Mouse (Mus musculus) midbrain, embryonic 14.5 days (tissue): Measurements from ENCODE around the gene Tcf25. TPM values are rescaled to one million over a fixed set of nuclear protein-coding genes. Genes with fewer than 3 reads are reported as not detected.
"Not testable (repeated sequence)": the region's sequence is repeated elsewhere in the genome, so short reads cannot be mapped to it uniquely, and the experiment has no call there.

ENCODE experiments used
- ATAC-seq: fragments of 200-750 bp; cut with Nextera tagmentation; 2 replicates; pipeline ENCODE4 v1.8.0; 2017; ENCODE audit warnings: moderate number of reproducible peaks, moderate library complexity; ENCODE audit not compliant: low FRiP score, low TSS enrichment
- DNase-seq: peaks from one replicate; pipeline ENCODE4 v3.0.0-alpha.2; 2015
- H3K27ac ChIP-seq: fragments of 300-500 bp; sonication (generic); replicated peaks from 2 replicates; pipeline ENCODE4 v1.5.1; 2014; ENCODE audit warnings: mild to moderate bottlenecking, low read depth, low read length, moderate library complexity
- H3K27me3 ChIP-seq: fragments of 300-500 bp; sonication (generic); 2 replicates; pipeline ENCODE4 v1.6.1; 2014; ENCODE audit warnings: low read length, control low read depth, mixed read lengths; ENCODE audit not compliant: control insufficient read depth, insufficient read depth
- H3K36me3 ChIP-seq: fragments of 300-500 bp; sonication (generic); 2 replicates; pipeline ENCODE4 v1.6.1; 2014; ENCODE audit warnings: low read length, control low read depth; ENCODE audit not compliant: control insufficient read depth, insufficient read depth
- H3K4me1 ChIP-seq: fragments of 300-500 bp; sonication (generic); 2 replicates; pipeline ENCODE4 v1.6.1; 2014; ENCODE audit warnings: mild to moderate bottlenecking, antibody characterized with exemption, low read length, control low read depth; ENCODE audit not compliant: control insufficient read depth, insufficient read depth
- H3K4me2 ChIP-seq: fragments of 300-500 bp; sonication (generic); 2 replicates; pipeline ENCODE4 v1.6.1; 2014; ENCODE audit warnings: mild to moderate bottlenecking, low read length, moderate library complexity
- H3K4me3 ChIP-seq: fragments of 300-500 bp; sonication (generic); replicated peaks from 2 replicates; pipeline ENCODE4 v1.5.1; 2014; ENCODE audit warnings: low read depth, low read length
- H3K9ac ChIP-seq: fragments of 300-500 bp; sonication (generic); replicated peaks from 2 replicates; pipeline ENCODE4 v1.6.1; 2014; ENCODE audit warnings: mild to moderate bottlenecking, low read length, moderate library complexity
- H3K9me3 ChIP-seq: fragments of 300-500 bp; sonication (generic); 2 replicates; pipeline ENCODE4 v1.6.1; 2016; ENCODE audit warnings: low read length, control low read depth, mixed read lengths; ENCODE audit not compliant: control insufficient read depth
- WGBS: fragments of 180-500 bp; shearing (Covaris S2); extraction: QIAGEN DNeasy Blood & Tissue Kit; methylation state at CpG from one replicate; pipeline ENCODE4 v1.1.7; 2014; 5-methylcytosine and 5-hydroxymethylcytosine counted together
- polyA plus RNA-seq: library from polyadenylated mRNA; unstranded; fragments of >200 nt; fragmentation: Nextera tagmentation; extraction: Ambion mirVana; gene quantifications from 2 replicates; pipeline ENCODE4 v1.2.1, GENCODE M21; 2014

The Tcf25 gene
- polyA plus RNA-seq, 1 experiment from 2014 or later = 294 TPM

DNA sequence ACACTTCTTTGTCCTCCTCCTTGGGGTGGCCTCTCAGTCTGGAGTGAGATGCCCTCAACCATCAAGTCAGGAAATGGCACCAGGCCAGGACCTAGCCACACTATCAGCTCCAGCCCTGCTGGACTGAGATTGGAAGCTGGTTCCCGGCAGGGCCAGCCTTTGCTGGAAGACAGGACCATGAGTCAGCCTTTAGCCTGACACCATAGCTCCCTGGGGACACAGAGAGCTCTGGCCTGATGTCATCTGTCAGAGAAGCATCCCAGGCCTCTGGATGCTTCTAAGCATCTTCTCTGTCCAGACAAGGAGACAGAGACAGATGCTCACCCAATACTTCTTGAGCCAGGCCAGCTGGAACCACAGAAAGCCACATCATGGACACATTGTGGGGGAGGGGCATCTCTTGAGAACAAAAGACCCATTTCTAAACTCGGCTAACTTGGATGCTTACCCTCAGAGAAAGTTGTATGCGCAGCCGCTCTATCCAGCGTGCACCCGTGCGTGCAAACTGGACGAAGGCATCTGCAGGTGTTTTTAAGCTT, 36.6 kb downstream of the Tcf25 start:
- ATAC-seq = no peak
- no peaks in the 10 kb centered on the region for H3K9me3 ChIP-seq
- peak overlapping the region; percentile 99 for H3K27ac ChIP-seq
- H3K9ac ChIP-seq = peak overlapping the region; percentile 100
- H3K4me1 ChIP-seq = peaks cover 23% of the 10 kb centered on the region
- no peaks in the 10 kb centered on the region for H3K27me3 ChIP-seq
- H3K36me3 ChIP-seq = 0 out of 2 replicates have a peak, but pooled peaks cover 4% of the 10 kb centered on the region
- DNase-seq = peak; percentile 81
- H3K4me2 ChIP-seq = peak overlapping the region; percentile 95
- H3K4me3 ChIP-seq = peak overlapping the region; percentile 98
- 7% methylated on average over 8 of the region's 8 CpGs for WGBS

DNA sequence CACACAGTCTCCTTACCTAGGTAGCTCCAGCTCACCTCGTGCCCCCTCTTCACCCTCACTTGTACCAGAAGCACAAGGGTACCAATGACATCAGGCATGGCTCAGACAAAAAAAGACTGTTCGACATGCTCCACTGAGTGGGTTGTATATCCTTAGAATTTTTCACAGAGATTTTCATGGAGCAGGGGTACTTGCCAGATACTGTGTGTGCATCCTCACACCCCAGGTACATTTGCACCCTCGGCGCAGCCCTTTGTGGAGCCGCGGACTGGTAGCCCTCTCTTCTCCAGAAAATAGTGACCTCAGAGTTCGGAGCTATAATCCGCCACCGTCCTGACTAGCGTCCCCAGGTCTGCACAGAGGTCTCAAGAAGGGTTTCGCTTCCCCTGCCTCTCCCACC, 37.2 kb downstream of the Tcf25 start:
- ATAC-seq (no peak), DNase-seq (no peak)
- 0 out of 2 replicates have a peak, but pooled peaks cover 4% of the 10 kb centered on the region for H3K36me3 ChIP-seq
- peak overlapping the region; percentile 98 for H3K4me3 ChIP-seq
- H3K27ac ChIP-seq = peak overlapping the region; percentile 99
- no peaks in the 10 kb centered on the region for H3K9me3 ChIP-seq
- H3K4me1 ChIP-seq = peaks cover 26% of the 10 kb centered on the region
- WGBS = under 1% methylated on average over 11 of the region's 11 CpGs
- no peaks in the 10 kb centered on the region for H3K27me3 ChIP-seq
- H3K4me2 ChIP-seq = peak overlapping the region; percentile 95
- peak overlapping the region; percentile 100 for H3K9ac ChIP-seq

GRCm38 (mm10) chr8:123411246-123411645, 37.7 kb downstream of the Tcf25 start, which contains the start of gene Tubb3:
Gene Tubb3 (plus strand): TSS chr8:123411424.
- H3K9me3 ChIP-seq = no peaks in the 10 kb centered on the region
- DNase-seq (peak; percentile 98), ATAC-seq (peak; percentile 90)
- H3K4me2 ChIP-seq = peak within 1 kb of the TSS; percentile 95
- peak within 1 kb of the TSS; percentile 99 for H3K27ac ChIP-seq
- H3K36me3 ChIP-seq = 0 out of 2 replicates have a peak, but pooled peaks cover 4% of the 10 kb centered on the region
- no peaks in the 10 kb centered on the region for H3K27me3 ChIP-seq
- H3K4me1 ChIP-seq = peaks cover 31% of the 10 kb centered on the region
- H3K4me3 ChIP-seq = peak within 1 kb of the TSS; percentile 98
- under 1% methylated on average over 29 of the region's 29 CpGs for WGBS
- peak within 1 kb of the TSS; percentile 100 for H3K9ac ChIP-seq

GRCm38 (mm10) chr8:123411781-123412327, 38.3 kb downstream of the Tcf25 start:
- Histone ChIP-seq H3K9me3 (no peaks in the 10 kb centered on the region), H3K9ac (peak overlapping the region; percentile 100), H3K27ac (peak overlapping the region; percentile 99), H3K4me2 (peak overlapping the region; percentile 95), H3K4me1 (peaks cover 32% of the 10 kb centered on the region), H3K36me3 (peaks cover 8% of the 10 kb centered on the region; the same call in 1 of the 2 replicates), H3K4me3 (peak overlapping the region; percentile 98), H3K27me3 (no peaks in the 10 kb centered on the region)
- ATAC-seq (peak; percentile 22), DNase-seq (peak; percentile 72)
- 1% methylated on average over 16 of the region's 16 CpGs for WGBS

DNA sequence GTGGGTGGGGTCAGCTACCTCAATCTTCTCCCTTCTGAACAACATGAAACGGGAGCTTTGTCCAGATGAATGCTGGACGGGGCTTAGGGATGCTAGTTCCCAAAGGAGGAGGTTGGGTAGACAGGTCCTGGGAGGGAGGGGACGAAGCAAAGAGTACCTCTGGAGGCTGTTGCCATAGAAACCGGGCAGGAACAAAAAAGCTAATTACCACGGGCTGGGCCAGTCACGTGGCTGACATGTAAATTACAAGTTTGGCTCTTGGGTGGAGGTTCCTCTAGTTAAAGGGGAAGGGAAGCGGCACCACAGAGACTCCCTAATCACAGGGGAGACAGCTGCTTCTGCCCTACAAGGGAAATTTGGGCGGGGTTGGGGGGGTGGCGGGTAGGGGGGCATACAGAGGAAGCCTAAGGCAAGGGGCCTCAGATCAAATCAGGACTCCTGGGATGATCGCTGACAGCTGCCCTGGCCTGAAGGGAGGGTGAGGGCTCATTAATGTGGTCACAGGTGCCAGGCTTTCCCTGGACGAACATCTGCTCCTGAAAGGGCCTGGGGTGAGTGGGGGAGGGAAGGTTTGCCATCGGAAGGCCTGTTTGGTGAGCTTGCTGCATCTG, 39.1 kb downstream of the Tcf25 start:
- H3K9ac ChIP-seq = peak overlapping the region; percentile 100
- H3K27me3 ChIP-seq = no peaks in the 10 kb centered on the region
- peak overlapping the region; percentile 99 for H3K27ac ChIP-seq
- peak overlapping the region; percentile 95 for H3K4me2 ChIP-seq
- DNase-seq (peak; percentile 91), ATAC-seq (peak; percentile 44)
- peak overlapping the region; percentile 98 for H3K4me3 ChIP-seq
- under 1% methylated on average over 12 of the region's 12 CpGs for WGBS
- H3K9me3 ChIP-seq = no peaks in the 10 kb centered on the region
- H3K4me1 ChIP-seq = peaks cover 37% of the 10 kb centered on the region
- H3K36me3 ChIP-seq = peaks cover 15% of the 10 kb centered on the region

- DNase-seq (no peak), ATAC-seq (no peak)
- Histone ChIP-seq H3K36me3 (peaks cover 30% of the 10 kb centered on the region), H3K9ac (peak overlapping the region; percentile 100), H3K27ac (peak overlapping the region; percentile 58), H3K4me3 (peak overlapping the region; percentile 98), H3K4me2 (peak overlapping the region; percentile 95), H3K4me1 (peaks cover 30% of the 10 kb centered on the region), H3K27me3 (no peaks in the 10 kb centered on the region), H3K9me3 (no peaks in the 10 kb centered on the region)
- WGBS = 11% methylated on average over 9 of the region's 9 CpGs
Measured at GRCm38 (mm10) chr8:123414255-123414654, 40.7 kb downstream of the Tcf25 start.

DNA sequence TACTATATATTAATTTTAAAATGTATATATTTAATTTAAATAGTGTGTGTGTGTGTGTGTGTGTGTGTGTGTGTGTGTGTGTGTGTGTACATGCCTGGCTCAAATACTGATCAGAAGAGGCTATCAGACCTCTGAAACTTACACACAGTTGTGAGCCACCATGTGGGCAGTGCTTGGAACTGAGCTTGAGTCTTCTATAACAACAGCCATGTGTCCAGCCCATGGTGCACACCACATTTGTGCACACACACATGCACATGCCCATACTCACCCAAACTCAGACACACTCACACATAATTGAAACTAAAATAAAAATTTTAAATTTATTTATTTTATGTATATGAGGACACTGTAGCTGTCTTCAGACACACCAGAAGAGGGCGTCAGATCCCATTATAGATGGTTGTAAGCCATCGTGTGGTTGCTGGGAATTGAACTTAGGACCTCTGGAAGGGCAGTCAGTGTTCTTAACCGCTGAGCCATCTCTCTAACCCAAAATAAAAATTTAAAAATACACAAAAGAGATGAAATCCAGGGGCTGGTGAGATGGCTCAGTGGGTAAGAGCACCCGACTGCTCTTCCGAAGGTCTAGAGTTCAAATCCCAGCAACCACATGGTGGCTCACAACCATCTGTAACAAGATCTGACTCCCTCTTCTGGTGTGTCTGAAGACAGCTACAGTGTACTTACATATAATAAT, 41.6 kb downstream of the Tcf25 start:
- peaks cover 21% of the 10 kb centered on the region for H3K4me1 ChIP-seq
- peak; percentile 54 for DNase-seq
- not testable (repeated sequence) for H3K27me3 ChIP-seq, H3K27ac ChIP-seq, H3K9ac ChIP-seq, ATAC-seq, H3K9me3 ChIP-seq
- 83% methylated on average over 5 of the region's 5 CpGs for WGBS
- peak overlapping the region; percentile 98 for H3K4me3 ChIP-seq
- H3K36me3 ChIP-seq = peaks cover 39% of the 10 kb centered on the region
- peak overlapping the region; percentile 95 for H3K4me2 ChIP-seq

DNA sequence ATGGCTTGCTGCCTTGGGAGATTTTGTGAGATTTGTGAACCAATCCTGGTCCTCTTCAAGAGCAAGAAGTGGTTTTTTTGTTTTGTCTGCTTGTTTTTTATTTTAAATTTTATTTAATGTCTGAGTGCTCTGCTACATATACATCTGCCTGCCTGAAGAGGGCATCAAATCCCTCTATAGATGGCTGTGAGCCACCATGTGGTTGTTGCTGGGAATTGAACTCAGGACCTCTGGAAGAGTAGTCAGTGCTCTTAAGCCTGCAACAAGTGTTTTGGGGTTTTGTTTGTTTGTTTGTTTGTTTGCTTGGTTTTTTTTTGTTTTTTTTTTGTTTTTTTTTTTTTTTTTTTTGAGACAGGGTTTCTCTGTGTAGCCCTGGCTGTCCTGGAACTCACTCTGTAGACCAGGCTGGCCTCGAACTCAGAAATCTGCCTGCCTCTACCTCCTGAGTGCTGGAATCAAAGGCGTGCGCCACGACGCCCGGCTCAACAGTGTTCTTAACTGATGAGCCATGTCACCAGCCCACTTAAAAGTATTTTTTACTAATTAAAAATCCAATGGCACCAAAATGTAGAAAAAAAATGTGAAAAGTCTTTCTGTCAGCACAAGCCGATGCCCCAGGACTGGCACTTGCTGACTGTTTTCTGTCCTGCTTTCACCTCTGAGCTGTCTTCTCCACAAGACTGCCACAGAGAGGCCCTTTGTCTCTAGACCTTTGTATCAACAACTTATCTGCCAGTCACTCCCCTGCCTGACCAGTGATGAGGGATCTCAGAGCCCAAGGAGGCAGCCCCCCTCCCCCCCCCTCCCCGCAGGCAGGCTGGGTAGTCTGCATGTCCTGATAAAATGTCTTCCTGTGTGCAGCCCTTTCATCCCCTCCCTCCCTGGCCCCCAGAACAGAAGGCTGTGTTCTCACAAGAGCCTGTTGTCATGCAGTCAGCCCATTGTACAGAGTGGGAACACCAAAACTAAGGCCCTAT, 42.7 kb downstream of the Tcf25 start:
- peak overlapping the region; percentile 95 for H3K4me2 ChIP-seq
- no peaks in the 10 kb centered on the region for H3K9me3 ChIP-seq
- peaks cover 50% of the 10 kb centered on the region for H3K36me3 ChIP-seq
- DNase-seq (peak; percentile 68), ATAC-seq (no peak)
- H3K4me1 ChIP-seq = peaks cover 20% of the 10 kb centered on the region
- no peaks in the 10 kb centered on the region for H3K27me3 ChIP-seq
- H3K4me3 ChIP-seq = peak overlapping the region; percentile 98
- no peak overlapping the region for H3K27ac ChIP-seq
- WGBS = 84% methylated on average over 8 of the region's 8 CpGs
- peak overlapping the region; percentile 14; the same call in 1 of the 2 replicates for H3K9ac ChIP-seq
